Mouse (Mus musculus): ENCODE results near the gene Tirap. TPM values are rescaled to one million over a fixed set of nuclear protein-coding genes. Genes with fewer than 3 reads are reported as not detected.

Tirap gene
- total RNA-seq, 2 experiments from 2014 or later = 1.6 to 2.7 TPM

DNA sequence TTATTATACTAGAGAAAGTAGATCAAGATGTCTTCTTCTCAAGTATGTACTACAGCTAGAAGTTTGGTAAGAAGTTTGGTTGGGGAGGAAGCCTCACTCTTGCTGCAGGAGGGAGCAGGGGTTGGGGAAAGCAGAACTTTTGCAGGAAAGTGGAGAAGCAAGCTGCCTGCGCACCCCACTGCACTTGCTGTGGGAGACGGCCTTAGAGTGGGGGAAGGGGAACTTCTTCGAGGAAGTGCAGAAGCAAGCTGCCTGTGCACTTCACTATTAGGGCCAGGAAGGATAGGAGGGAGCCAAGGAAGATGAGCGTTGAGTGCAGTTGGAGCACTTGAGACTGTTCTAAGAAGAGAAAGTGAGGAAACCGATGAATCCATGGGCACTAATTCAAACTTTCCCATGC, 16.7 kb downstream of the Tirap start:
- Histone ChIP-seq H3K27ac (no peak overlapping the region), H3K4me3 (no peak overlapping the region)
- DNase-seq (ENCODE audit: low spot score in 2 of 2) = no peak
- no peak for TF ChIP-seq CTCF (conservative IDR thresholded peaks at IDR 0.05)

DNA sequence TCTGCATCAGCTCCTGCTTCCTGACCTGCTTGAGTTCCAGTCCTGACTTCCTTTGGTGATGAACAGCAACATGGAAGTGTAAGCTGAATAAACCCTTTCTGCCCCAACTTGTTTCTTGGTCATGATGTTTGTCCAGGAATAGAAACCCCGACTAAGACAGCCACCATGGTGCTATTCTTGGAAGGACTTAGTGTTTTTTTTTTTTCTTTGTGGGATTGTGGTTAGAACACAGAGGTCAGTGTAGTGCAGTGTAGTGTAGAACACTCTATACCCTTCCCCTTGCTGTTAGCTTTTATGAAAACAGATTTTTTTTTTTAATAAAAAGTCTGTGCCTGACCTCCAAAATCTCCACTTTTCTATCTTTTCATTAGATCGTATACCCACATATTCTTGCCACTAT, 17.3 kb downstream of the Tirap start:
- Histone ChIP-seq H3K4me3 (no peak overlapping the region), H3K27ac (no peak overlapping the region)
- no peak for TF ChIP-seq CTCF (conservative IDR thresholded peaks at IDR 0.05)
- DNase-seq (ENCODE audit: low spot score in 2 of 2) = no peak

DNA sequence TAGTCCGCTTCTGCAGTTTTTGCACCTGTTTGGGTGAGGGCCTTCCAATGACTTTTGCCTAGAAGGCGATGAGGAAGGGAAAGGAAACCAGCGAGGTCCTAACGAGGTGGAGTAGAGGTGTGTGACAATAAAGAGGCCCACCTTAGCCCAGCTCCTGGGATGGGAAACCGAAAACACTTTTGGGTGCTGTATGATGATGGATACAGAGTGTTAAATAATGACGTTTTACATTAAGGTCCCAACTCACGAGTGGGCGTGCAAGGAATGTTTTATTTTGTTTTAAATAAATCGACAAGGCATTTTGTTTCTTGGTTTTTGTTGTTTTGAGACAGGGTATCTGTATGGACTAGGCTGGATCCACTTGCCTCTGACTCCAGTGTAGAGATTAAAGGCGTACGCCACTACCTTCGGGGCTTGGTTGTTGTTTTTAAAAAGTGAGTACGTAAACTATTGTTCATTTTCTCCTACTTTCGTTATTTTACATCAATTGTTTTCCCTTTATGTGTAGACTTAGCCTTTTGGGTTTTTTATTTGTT, 23.9 kb downstream of the Tirap start:
- peak overlapping the region; percentile 97 for H3K27ac ChIP-seq
- H3K4me3 ChIP-seq = peak overlapping the region; percentile 81
- no peak for DNase-seq (ENCODE audit: low spot score in 2 of 2)
- no peak for TF ChIP-seq CTCF (conservative IDR thresholded peaks at IDR 0.05)

DNA sequence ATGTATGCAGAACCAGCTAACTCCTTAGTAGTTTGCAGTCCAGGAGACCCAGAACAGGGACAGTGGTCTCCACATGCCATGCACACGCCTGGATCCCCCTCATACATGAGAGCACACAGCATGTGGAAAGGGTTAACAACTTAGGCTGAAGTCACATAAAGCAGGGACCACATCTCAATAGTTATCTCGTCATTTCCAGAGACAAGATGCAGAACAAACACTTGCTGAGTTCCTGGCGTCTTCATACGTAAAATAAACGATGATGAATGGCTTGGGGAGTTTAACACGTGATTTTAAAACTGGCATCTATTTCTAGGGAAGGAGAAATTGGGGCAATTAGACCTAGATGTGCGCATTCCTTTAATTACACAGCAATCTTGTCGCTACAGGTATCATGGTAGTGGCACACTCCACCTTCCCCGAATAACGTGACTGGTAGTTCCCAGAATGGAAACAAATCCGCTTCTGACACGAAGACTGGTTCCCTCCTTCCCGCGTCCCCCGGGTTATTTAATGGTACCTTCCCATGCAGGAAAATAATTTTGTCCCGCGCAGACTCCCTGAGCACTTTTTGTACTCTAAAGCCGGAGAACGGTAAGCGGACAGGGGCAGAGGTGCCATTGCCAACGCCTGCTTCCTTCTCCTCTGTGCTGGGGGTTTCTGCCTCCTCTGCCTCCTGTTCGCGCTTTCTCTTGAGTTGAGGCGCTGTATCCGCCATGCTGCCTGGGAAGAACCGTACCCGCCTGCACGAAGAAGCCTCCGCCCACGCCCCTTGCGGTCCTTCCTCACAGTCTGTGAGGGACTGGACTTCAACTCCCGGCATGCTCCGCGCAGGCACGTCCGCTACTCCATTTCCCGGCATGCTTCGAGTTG, 24.6 kb downstream of the Tirap start, which contains the start of gene Dcps:
Gene Dcps (minus strand): TSS at position 811 of the 873 bp plus-strand sequence.
- H3K4me3 ChIP-seq = peak within 1 kb of the TSS; percentile 81
- peak; percentile 93 to 98 for DNase-seq (ENCODE audit: low spot score in 2 of 2)
- peak within 1 kb of the TSS; percentile 97 for H3K27ac ChIP-seq
- 0 out of 2 replicates have a peak, but pooled peaks have one; percentile 20 for TF ChIP-seq CTCF (conservative IDR thresholded peaks at IDR 0.05)

DNA sequence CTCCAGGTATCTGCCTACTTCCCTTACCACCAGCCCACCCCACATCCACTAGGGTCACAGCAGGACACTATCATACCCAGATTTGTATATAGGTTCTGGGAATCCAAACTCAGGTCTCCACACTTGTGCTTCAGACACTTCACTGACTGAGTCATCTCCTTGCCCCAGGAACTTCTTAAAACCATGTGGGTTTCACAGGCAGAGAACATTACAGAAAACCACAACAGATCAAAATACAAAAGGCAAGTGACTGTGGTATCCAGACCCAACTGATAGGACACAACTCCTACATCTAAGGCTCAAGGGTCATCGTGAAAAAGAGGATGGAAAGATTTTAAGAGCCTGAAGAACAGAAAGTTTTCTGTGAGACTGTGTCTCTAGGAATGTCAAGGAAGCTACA, 26.8 kb downstream of the Tirap start:
- H3K4me3 ChIP-seq = no peak overlapping the region
- H3K27ac ChIP-seq = no peak overlapping the region
- no peak for DNase-seq (ENCODE audit: low spot score in 2 of 2)
- no peak for TF ChIP-seq CTCF (conservative IDR thresholded peaks at IDR 0.05)

DNA sequence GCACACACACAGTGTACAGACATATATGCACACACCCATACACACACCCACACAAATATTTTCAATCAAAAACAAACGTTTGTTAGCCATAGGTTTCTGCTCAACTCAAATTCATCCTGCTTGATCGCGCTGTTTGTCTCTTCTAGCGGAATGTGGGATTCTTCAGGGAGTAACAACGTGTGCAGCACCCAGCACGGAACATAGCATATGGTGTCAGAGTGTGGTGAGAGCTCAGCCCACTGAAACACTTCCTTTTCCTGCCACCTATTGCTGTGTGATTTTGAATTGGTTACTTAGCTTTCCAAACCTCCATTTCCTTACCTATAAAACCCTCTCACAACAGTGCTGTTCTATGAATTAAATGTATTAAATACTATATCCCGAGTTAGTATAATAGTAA, 30.0 kb downstream of the Tirap start:
- 0 out of 2 replicates have a peak overlapping the region, but pooled peaks have one; percentile 82 for H3K27ac ChIP-seq
- no peak for TF ChIP-seq CTCF (conservative IDR thresholded peaks at IDR 0.05)
- H3K4me3 ChIP-seq = no peak overlapping the region
- no peak for DNase-seq (ENCODE audit: low spot score in 2 of 2)

DNA sequence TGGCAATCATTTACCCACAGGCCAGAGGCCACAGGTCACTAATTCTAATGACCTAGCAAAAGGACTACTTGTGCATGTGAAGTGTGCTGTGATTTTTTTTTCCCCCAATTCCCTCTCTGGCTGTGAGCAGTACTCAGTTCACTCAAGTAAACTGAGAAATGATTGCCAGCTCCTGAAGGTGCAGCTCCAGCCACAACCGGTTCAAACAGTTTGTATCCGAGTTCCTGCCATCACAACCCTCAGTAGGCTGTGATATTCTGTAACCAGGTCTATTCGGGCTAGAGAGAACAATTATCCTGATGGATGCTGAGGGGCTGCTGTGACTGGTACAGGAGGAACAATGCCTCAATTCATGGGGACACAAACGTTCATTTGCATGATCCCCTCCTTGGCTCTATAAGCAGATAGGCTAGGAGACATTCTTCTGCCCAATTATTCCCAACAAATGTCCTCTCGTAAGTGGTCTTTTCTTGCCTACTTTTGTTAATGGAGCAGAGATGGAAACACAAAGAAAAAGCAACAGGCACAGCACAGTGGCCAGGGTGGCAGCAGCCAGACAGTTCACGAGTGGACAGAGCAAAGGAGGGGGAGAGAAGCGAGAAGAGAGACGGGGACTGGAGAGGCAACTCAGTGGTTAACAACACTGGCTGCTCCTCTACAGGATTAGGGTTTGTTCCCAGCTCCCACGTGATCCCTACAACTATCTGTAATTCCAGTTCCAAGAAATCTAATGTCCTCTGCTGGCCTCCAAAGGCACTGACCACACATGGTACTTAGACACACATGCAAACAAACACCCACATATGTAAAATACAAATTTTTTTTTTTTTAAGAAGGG, 33.1 kb downstream of the Tirap start:
- peak; percentile 15; the same call in 1 of the 2 replicates for TF ChIP-seq CTCF (conservative IDR thresholded peaks at IDR 0.05)
- Histone ChIP-seq H3K4me3 (no peak overlapping the region), H3K27ac (peak overlapping the region; percentile 82)
- DNase-seq (ENCODE audit: low spot score in 2 of 2) = no peak

DNA sequence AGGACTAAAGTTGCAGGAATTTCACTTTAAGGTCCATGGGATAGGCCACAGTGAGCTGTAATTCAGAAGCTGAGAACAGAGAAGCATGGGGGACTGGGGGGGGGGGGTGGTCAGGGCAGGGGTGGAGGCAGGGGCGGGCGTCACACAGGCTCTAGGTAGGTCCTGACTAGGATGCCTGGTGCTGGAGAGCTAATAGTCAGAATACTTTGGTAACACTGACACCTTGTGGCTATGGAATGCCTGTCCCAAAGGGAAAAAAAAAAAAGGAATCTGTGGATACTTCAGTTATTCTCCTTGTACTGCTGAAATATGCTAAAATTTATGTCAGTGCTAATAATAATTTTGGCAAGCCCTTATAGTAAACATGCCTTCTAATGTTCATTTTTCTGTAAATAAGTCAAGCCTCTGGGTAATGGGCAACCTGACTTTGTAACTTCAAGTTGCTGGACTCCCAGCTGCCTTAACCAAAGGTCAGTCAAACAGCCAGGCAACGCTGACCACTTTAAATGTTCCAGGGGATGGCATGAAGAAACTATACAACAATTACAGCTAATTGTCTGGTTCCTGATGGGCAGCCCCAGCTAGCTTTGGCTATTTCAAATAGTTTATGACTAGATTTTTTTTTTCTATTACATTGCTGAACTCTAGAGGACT, 33.8 kb downstream of the Tirap start:
- H3K4me3 ChIP-seq = no peak overlapping the region
- peak in 1 of 2 experiments; percentile 40 for DNase-seq (ENCODE audit: low spot score in 2 of 2)
- peak; percentile 80 for TF ChIP-seq CTCF (conservative IDR thresholded peaks at IDR 0.05)
- peak overlapping the region; percentile 82 for H3K27ac ChIP-seq

DNA sequence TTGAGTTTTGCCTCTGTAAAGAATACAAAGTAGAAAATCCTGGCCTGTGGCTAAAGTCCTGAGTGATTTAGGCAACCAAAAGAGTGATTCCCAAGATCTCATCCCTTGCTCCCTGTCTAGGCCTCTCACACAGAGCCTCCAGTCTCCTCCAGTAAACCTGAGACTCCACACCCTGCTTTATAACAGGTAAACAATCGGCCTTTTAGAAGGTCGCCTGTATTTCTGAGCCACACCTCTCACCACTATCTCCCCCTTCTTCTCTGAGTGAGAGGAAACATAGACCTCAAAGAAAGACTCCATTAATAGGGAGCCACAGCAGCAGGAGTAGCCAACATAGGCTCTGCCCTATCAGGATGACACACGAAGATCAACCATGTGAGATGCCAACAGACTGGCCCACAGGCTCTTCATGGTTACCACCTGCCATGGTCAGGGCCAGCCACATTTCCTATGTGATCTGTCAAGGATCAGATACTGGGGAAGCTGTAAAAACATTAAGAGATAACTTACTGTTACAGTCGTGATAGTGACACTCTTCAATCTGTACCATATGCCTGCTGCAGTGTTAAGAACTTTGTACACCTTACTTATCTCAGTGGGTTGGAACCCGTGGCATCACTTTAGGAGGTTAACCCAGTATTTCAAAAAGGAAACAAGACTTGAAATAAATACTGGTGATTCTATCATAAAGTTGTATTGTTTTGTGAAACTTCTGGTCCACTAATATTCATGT, 35.8 kb downstream of the Tirap start:
- DNase-seq (ENCODE audit: low spot score in 2 of 2) = no peak
- H3K4me3 ChIP-seq = no peak overlapping the region
- no peak for TF ChIP-seq CTCF (conservative IDR thresholded peaks at IDR 0.05)
- 0 out of 2 replicates have a peak overlapping the region, but pooled peaks have one; percentile 10 for H3K27ac ChIP-seq

DNA sequence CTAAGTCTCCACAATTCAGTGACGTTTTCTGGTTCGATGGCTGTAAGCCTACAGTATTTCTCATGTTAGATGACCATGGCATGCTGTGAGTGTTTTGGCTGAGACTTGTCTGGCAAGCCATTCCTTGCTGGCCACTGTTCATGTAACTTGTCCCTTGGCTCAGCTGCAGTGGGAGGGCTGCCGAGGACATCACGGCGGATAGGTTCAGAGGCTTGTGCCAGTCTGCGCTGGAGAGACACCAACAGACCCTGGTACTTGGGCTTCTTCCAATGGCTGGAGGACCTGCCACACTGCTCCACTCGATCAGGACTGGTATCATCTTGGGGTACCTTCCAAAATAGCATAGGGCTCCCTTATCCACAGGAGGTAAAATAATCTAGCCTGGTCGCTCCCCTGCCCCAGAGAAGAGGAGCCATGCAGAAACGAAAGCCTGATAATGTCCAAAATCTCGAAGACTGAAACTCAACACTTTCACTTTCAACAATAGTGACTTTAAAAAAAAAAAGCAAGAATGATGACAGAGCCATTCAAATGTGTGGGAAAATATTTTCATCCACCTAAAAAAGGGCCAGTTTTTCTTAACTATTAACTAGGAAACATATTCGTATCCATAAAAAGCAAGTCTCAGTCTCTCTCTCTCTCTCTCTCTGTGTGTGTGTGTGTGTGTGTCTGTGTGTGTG, 36.9 kb downstream of the Tirap start:
- TF ChIP-seq CTCF (conservative IDR thresholded peaks at IDR 0.05) = no peak
- H3K27ac ChIP-seq = peak overlapping the region; percentile 6; the same call in 1 of the 2 replicates
- DNase-seq (ENCODE audit: low spot score in 2 of 2) = no peak
- peak overlapping the region; percentile 10; the same call in 1 of the 2 replicates for H3K4me3 ChIP-seq

DNA sequence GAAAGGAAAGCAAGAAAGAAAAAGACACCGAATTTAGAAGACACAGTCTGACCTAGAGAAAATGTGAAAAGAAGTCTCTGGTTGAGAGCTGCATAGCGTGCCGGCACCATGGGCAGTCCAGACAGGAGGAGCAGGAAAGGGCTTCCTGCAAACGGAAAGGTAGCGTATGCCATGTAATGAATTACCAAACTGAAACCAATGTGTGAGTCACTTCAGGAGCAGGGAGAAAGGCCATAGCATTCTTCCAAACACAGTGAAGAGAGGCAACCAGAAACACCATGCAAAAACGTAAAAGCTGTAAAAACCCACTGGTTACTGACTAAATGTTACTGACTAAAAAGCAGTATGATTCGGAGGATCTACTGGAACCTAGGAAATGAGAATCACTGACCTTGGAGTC, 38.4 kb downstream of the Tirap start:
- H3K4me3 ChIP-seq = no peak overlapping the region
- H3K27ac ChIP-seq = peak overlapping the region; percentile 11
- no peak for TF ChIP-seq CTCF (conservative IDR thresholded peaks at IDR 0.05)
- DNase-seq (ENCODE audit: low spot score in 2 of 2) = no peak

All from layer of hippocampus, adult 2 months (tissue).